Mouse (Mus musculus) heart, embryonic 13.5 days (tissue): ENCODE measurements at regions not wholly inside any gene's neighbourhood (a gene's known extent, or its start where the extent isn't known, plus 50 kb on each side); places are given as distances from the start of the nearest gene placed in this dataset.
A peak's percentile ranks its signal among the peaks of the same experiment; 100 is the strongest.

Experiments used
- ATAC-seq: fragments of 200-750 bp; cut with Nextera tagmentation; 2 replicates; pipeline ENCODE4 v1.8.0; 2017; ENCODE audit warnings: moderate TSS enrichment; ENCODE audit not compliant: insufficient number of reproducible peaks, low FRiP score, low TSS enrichment; ENCODE audit errors: extremely low read depth
- H3K27ac ChIP-seq: fragments of 300-500 bp; sonication (generic); replicated peaks from 2 replicates; pipeline ENCODE4 v1.5.1; 2015; ENCODE audit warnings: moderate library complexity, mild to moderate bottlenecking, inconsistent platforms
- H3K27me3 ChIP-seq: fragments of 300-500 bp; sonication (generic); replicated peaks from 2 replicates; pipeline ENCODE4 v1.6.1; 2015; ENCODE audit warnings: mild to moderate bottlenecking, inconsistent platforms
- H3K36me3 ChIP-seq: fragments of 300-500 bp; sonication (generic); 2 replicates; pipeline ENCODE4 v1.6.1; 2015; ENCODE audit warnings: mild to moderate bottlenecking, inconsistent platforms
- H3K4me1 ChIP-seq: fragments of 300-500 bp; sonication (generic); 2 replicates; pipeline ENCODE4 v1.6.1; 2015; ENCODE audit warnings: inconsistent platforms
- H3K4me2 ChIP-seq: fragments of 300-500 bp; sonication (generic); 2 replicates; pipeline ENCODE4 v1.6.1; 2015; ENCODE audit warnings: inconsistent platforms, mild to moderate bottlenecking, moderate library complexity
- H3K4me3 ChIP-seq: fragments of 300-500 bp; sonication (generic); 2 replicates; pipeline ENCODE4 v1.5.1; 2015; ENCODE audit warnings: moderate library complexity, mild to moderate bottlenecking, inconsistent platforms
- H3K9ac ChIP-seq: fragments of 300-500 bp; sonication (generic); 2 replicates; pipeline ENCODE4 v1.6.1; 2015; ENCODE audit warnings: inconsistent platforms, mild to moderate bottlenecking, moderate library complexity
- H3K9me3 ChIP-seq: fragments of 300-500 bp; sonication (generic); 2 replicates; pipeline ENCODE4 v1.6.1; 2016; ENCODE audit warnings: inconsistent platforms
- WGBS: fragments of 180-500 bp; shearing (Covaris S2); methylation state at CpG from one replicate; pipeline ENCODE4 v1.1.7; 2015; ENCODE audit warnings: mixed read lengths; 5-methylcytosine and 5-hydroxymethylcytosine counted together

DNA sequence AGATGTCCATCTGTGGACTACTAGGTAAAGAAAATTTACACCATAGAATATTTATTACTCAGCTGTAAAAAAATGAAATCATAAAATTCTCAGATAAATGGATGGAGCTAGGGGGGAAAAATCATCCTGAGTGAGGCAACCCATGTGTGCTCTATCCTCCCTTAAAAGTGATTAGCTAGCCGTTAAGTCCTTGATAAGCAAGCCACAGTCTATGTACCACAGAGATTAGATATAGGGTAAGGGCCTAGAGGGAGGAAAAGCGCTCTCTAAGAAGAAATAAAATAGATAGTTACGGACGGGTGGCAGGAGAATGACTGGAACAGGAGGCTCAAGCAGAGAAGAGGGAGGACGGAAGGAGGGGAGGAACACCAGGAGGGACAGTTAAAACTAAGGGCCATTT is 122.1 kb downstream of the Dhrs2 start:
- Histone ChIP-seq H3K4me2 (no peak overlapping the region), H3K4me1 (peaks cover 5% of the 10 kb centered on the region; the same call in 1 of the 2 replicates), H3K9me3 (peaks cover 3% of the 10 kb centered on the region; the same call in 1 of the 2 replicates), H3K9ac (no peak overlapping the region), H3K27ac (no peak overlapping the region), H3K4me3 (no peak overlapping the region), H3K27me3 (no peaks in the 10 kb centered on the region), H3K36me3 (no peaks in the 10 kb centered on the region)
- no peak for ATAC-seq
- WGBS: 40% methylated on average over 5 of the region's 5 CpGs

GRCm38 (mm10) chr14:55345091-55345490 is 123.3 kb downstream of the Dhrs2 start:
- Histone ChIP-seq H3K9ac (no peak overlapping the region), H3K27me3 (no peaks in the 10 kb centered on the region), H3K36me3 (no peaks in the 10 kb centered on the region), H3K4me3 (no peak overlapping the region), H3K4me2 (no peak overlapping the region), H3K4me1 (no peaks in the 10 kb centered on the region), H3K9me3 (peaks cover 3% of the 10 kb centered on the region; the same call in 1 of the 2 replicates), H3K27ac (no peak overlapping the region)
- no peak for ATAC-seq
- 86% methylated on average over 5 of the region's 5 CpGs for WGBS

DNA sequence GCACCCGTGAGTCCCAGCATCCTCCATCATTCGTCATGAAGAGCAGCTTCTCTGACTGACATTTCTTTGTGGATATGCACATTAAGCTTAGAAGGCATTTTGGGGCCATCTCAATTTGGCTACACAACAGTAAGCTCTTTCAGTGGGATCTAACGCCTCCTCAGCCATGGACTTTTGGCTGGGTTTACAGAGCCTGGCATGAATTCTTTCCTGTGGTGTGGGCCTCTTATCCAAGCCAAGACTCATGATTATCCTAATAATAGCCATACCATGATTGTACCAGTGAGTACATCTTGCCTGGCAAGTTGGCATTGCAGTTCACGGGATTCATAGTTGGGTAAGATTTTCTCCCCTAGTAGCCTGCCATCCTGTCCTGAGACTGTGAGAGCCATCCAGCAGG is 126.3 kb downstream of the Dhrs2 start:
- Histone ChIP-seq H3K4me1 (no peaks in the 10 kb centered on the region), H3K27ac (no peak overlapping the region)
- 84% methylated on average over 4 of the region's 4 CpGs for WGBS

GRCm38 (mm10) chr14:55357258-55357657 is 121.3 kb upstream of the Dhrs4 start:
- ATAC-seq: no peak

More for the DNA sequence above, 126.3 kb downstream of the Dhrs2 start:
- no peak overlapping the region for H3K4me2 ChIP-seq
- no peaks in the 10 kb centered on the region for H3K36me3 ChIP-seq
- H3K9me3 ChIP-seq: peaks cover 3% of the 10 kb centered on the region; the same call in 1 of the 2 replicates
- ATAC-seq: no peak
- H3K9ac ChIP-seq: no peak overlapping the region
- H3K27me3 ChIP-seq: no peaks in the 10 kb centered on the region
- H3K4me3 ChIP-seq: no peak overlapping the region

GRCm38 (mm10) chr14:55358429-55358828 is 120.1 kb upstream of the Dhrs4 start:
- 74% methylated on average over 2 of the region's 2 CpGs for WGBS
- H3K27ac ChIP-seq: no peak overlapping the region
- no peak for ATAC-seq
- no peaks in the 10 kb centered on the region for H3K36me3 ChIP-seq
- no peak overlapping the region for H3K9ac ChIP-seq
- H3K9me3 ChIP-seq: no peaks in the 10 kb centered on the region
- H3K4me2 ChIP-seq: no peak overlapping the region
- H3K4me3 ChIP-seq: no peak overlapping the region
- H3K4me1 ChIP-seq: no peaks in the 10 kb centered on the region
- H3K27me3 ChIP-seq: no peaks in the 10 kb centered on the region

More at GRCm38 (mm10) chr14:55357258-55357657, 121.3 kb upstream of the Dhrs4 start:
- Histone ChIP-seq H3K9ac (no peak overlapping the region), H3K36me3 (no peaks in the 10 kb centered on the region), H3K4me1 (no peaks in the 10 kb centered on the region), H3K4me2 (no peak overlapping the region), H3K27me3 (no peaks in the 10 kb centered on the region), H3K27ac (no peak overlapping the region), H3K9me3 (no peaks in the 10 kb centered on the region), H3K4me3 (no peak overlapping the region)
- 52% methylated on average over 2 of the region's 2 CpGs for WGBS

DNA sequence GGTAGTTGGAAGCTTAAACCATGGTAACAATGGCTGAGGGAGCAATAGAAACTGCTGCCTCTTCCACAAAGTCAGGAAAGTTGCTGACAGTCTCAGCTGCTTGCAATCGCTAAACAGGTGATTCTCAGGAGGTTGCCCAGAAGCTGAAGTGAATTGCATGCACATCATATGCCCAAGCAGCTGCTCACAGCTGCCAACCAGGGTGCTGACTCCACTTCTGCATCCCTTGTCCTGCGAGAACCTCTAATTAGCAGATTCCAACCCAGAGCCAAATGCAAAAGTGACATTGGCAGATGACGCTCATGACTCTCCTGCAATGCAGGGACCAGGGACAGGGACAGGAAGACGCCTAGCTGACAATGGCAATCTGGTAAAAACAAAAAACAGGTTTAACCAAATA is 116.2 kb upstream of the Dhrs4 start:
- ATAC-seq: no peak
- Histone ChIP-seq H3K27me3 (no peaks in the 10 kb centered on the region), H3K36me3 (no peaks in the 10 kb centered on the region), H3K4me3 (no peak overlapping the region), H3K9ac (no peak overlapping the region), H3K4me2 (no peak overlapping the region), H3K4me1 (no peaks in the 10 kb centered on the region), H3K9me3 (no peaks in the 10 kb centered on the region), H3K27ac (no peak overlapping the region)
- 64% methylated on average over 4 of the region's 4 CpGs for WGBS

DNA sequence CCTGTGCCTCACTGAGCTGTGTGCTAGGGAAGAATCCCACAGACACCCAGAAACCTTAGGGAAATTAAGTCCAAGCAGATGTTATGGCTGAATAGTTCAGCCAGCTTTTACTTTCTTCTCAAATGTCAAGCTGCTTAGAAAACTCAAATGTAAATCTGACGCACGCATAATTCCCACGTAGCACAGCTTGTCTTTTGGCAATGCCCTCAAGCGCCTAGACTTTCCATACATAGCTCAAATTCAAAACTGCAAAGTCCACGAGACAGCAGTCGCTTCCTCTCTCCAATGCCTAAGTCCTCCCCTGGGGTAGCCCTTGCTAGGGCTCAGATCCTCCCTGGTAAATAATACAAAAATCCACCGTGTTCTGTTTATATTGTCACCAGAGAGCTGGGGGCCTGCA is 115.8 kb upstream of the Dhrs4 start:
- Histone ChIP-seq H3K4me2 (no peak overlapping the region), H3K4me3 (no peak overlapping the region), H3K4me1 (no peaks in the 10 kb centered on the region), H3K27ac (no peak overlapping the region), H3K27me3 (no peaks in the 10 kb centered on the region), H3K36me3 (no peaks in the 10 kb centered on the region), H3K9ac (no peak overlapping the region), H3K9me3 (no peaks in the 10 kb centered on the region)
- ATAC-seq: no peak
- 77% methylated on average over 7 of the region's 7 CpGs for WGBS

- ATAC-seq: no peak
- Histone ChIP-seq H3K27me3 (no peaks in the 10 kb centered on the region), H3K4me3 (no peak overlapping the region), H3K27ac (no peak overlapping the region), H3K4me1 (peaks cover 14% of the 10 kb centered on the region), H3K9ac (no peak overlapping the region), H3K9me3 (no peaks in the 10 kb centered on the region), H3K36me3 (no peaks in the 10 kb centered on the region), H3K4me2 (no peak overlapping the region)
- WGBS: 70% methylated on average over 5 of the region's 5 CpGs
These were observed 108.2 kb upstream of the Dhrs4 start for GRCm38 (mm10) chr14:55370384-55370783.

DNA sequence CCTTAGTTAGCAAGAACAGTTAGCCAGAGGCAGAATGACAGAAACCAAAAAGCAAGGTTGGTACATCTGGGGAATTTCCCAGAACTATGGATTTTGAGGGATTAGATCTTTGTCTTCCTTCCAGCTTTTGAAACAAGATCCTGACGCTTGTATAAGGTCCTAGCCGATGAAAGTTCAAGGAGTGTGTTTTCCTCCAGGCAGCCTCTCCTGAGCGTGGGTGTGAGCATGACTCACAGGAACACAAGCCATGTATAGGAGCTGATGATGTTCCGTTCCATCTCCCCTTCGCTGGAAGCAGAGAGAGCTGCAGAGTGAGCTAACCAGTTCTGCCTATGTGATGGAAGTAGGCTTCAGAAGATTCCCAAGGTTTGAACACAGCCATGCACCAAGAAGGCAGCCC is 105.6 kb upstream of the Dhrs4 start:
- Histone ChIP-seq H3K9me3 (no peaks in the 10 kb centered on the region), H3K4me2 (no peak overlapping the region), H3K4me1 (peaks cover 14% of the 10 kb centered on the region), H3K36me3 (no peaks in the 10 kb centered on the region), H3K9ac (no peak overlapping the region), H3K27ac (0 out of 2 replicates have a peak overlapping the region, but pooled peaks have one; percentile 15), H3K27me3 (no peaks in the 10 kb centered on the region), H3K4me3 (no peak overlapping the region)
- WGBS: 59% methylated on average over 5 of the region's 5 CpGs
- ATAC-seq: no peak

DNA sequence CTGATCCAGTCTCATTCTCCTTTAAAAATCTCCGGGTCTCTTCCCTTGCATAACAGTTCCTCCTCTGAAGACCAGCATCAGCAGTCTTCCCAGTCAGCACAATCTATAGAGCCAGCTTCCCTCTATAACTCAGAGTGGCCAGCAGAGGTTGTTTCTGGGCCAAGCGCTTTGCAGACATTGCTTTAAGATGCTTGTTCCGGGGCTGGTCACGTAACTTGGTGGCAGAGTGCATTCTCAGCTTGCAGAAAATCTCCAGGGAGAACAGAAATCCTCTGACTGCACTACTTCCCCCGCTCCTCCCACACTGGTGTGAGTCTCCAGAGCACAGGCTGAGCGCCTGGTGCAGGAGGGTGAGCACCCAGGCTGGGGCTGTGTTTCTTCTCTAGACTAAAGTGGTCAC is 91.8 kb upstream of the Dhrs4 start:
- Histone ChIP-seq H3K27me3 (no peaks in the 10 kb centered on the region), H3K36me3 (no peaks in the 10 kb centered on the region), H3K9me3 (no peaks in the 10 kb centered on the region), H3K9ac (peak overlapping the region; percentile 56), H3K4me2 (peak overlapping the region; percentile 25; the same call in 1 of the 2 replicates), H3K4me1 (peaks cover 24% of the 10 kb centered on the region), H3K4me3 (no peak overlapping the region), H3K27ac (peak overlapping the region; percentile 87)
- no peak for ATAC-seq
- 29% methylated on average over 6 of the region's 6 CpGs for WGBS

GRCm38 (mm10) chr14:55387378-55387777 is 91.2 kb upstream of the Dhrs4 start:
- 19% methylated on average over 6 of the region's 6 CpGs for WGBS
- Histone ChIP-seq H3K27ac (peak overlapping the region; percentile 87), H3K9me3 (no peaks in the 10 kb centered on the region), H3K9ac (peak overlapping the region; percentile 56; the same call in 1 of the 2 replicates), H3K36me3 (no peaks in the 10 kb centered on the region), H3K4me3 (no peak overlapping the region), H3K4me1 (peaks cover 25% of the 10 kb centered on the region), H3K4me2 (peak overlapping the region; percentile 25; the same call in 1 of the 2 replicates), H3K27me3 (no peaks in the 10 kb centered on the region)
- ATAC-seq: no peak

DNA sequence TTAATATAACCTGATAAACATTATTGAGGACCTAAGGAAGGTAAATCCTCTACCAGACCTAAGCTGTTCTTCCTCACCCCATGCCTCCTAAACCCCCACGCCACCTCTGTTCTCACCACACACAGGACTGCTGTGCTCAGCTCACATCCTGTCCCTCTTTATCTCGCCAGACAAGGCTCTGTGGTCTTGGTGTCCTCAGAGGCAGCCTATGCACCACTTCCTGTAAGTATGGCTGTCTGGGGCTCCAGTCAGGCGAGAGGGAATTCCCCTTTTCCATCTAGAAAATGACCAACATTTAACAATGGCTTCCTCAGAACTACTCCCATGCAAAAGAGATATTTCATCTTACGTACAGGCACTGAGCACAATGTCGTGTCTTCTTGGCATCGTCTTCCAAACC is 86.2 kb upstream of the Dhrs4 start:
- Histone ChIP-seq H3K27ac (no peak overlapping the region), H3K4me3 (no peak overlapping the region), H3K27me3 (no peaks in the 10 kb centered on the region), H3K9ac (no peak overlapping the region), H3K4me2 (no peak overlapping the region), H3K4me1 (peaks cover 10% of the 10 kb centered on the region), H3K9me3 (no peaks in the 10 kb centered on the region), H3K36me3 (no peaks in the 10 kb centered on the region)
- WGBS: 53% methylated on average over 6 of the region's 6 CpGs
- no peak for ATAC-seq
